Mouse (Mus musculus): ENCODE results near the gene Tnfrsf12a.
A peak's percentile ranks its signal among the peaks of the same experiment; 100 is the strongest.

The Tnfrsf12a gene

GRCm38 (mm10) chr17:23680336-23680735, 3.1 kb upstream of the Tnfrsf12a start:
- DNase-seq (ENCODE audit: low spot score), result no peak

GRCm38 (mm10) chr17:23679127-23679835, 2.0 kb upstream of the Tnfrsf12a start, which contains the start of gene Cldn6:
Cldn6 (plus strand) TSS chr17:23679249.
- no peak for DNase-seq (ENCODE audit: low spot score)

GRCm38 (mm10) chr17:23676473-23677031, 716 bp downstream of the Tnfrsf12a start:
- peak; percentile 84 for DNase-seq (ENCODE audit: low spot score)

- DNase-seq (ENCODE audit: low spot score), result peak; percentile 75
Measured at GRCm38 (mm10) chr17:23675564-23676281, 1.5 kb downstream of the Tnfrsf12a start.

- peak; percentile 77 for DNase-seq (ENCODE audit: low spot score)
Measured at GRCm38 (mm10) chr17:23675127-23675526, 2.1 kb downstream of the Tnfrsf12a start.

GRCm38 (mm10) chr17:23674271-23674952, 2.9 kb downstream of the Tnfrsf12a start:
- no peak for DNase-seq (ENCODE audit: low spot score)

- peak; percentile 95 for DNase-seq (ENCODE audit: low spot score)
Measured at GRCm38 (mm10) chr17:23673424-23674073, 3.7 kb downstream of the Tnfrsf12a start, which contains the start of the genes Hcfc1r1 and Thoc6. Hcfc1r1 (plus strand) TSS chr17:23673596. Thoc6 (minus strand) TSS chr17:23673882.

- DNase-seq (ENCODE audit: low spot score), result no peak
Measured at GRCm38 (mm10) chr17:23672761-23673160, 4.5 kb downstream of the Tnfrsf12a start.

GRCm38 (mm10) chr17:23671519-23671918, 5.7 kb downstream of the Tnfrsf12a start:
- DNase-seq (ENCODE audit: low spot score), result no peak

- no peak for DNase-seq (ENCODE audit: low spot score)
Measured at GRCm38 (mm10) chr17:23670516-23671074, 6.7 kb downstream of the Tnfrsf12a start.

GRCm38 (mm10) chr17:23665511-23665910, 11.8 kb downstream of the Tnfrsf12a start:
- peak; percentile 51 for DNase-seq (ENCODE audit: low spot score)

GRCm38 (mm10) chr17:23664556-23665021, 12.7 kb downstream of the Tnfrsf12a start:
- no peak for DNase-seq (ENCODE audit: low spot score)

- peak; percentile 70 for DNase-seq (ENCODE audit: low spot score)
Measured at GRCm38 (mm10) chr17:23661526-23661925, 15.7 kb downstream of the Tnfrsf12a start.

GRCm38 (mm10) chr17:23660876-23661200, 16.4 kb downstream of the Tnfrsf12a start:
- DNase-seq (ENCODE audit: low spot score), result no peak

GRCm38 (mm10) chr17:23660117-23660875, 17.0 kb downstream of the Tnfrsf12a start, which contains the start of gene Bicdl2:
Bicdl2 (plus strand) TSS chr17:23660506.
- DNase-seq (ENCODE audit: low spot score), result peak; percentile 82

- no peak for DNase-seq (ENCODE audit: low spot score)
Measured at GRCm38 (mm10) chr17:23658450-23658849, 18.8 kb downstream of the Tnfrsf12a start.

- no peak for DNase-seq (ENCODE audit: low spot score)
Measured at GRCm38 (mm10) chr17:23654410-23654809, 22.9 kb downstream of the Tnfrsf12a start.

- no peak for DNase-seq (ENCODE audit: low spot score)
Measured at GRCm38 (mm10) chr17:23654001-23654400, 23.3 kb downstream of the Tnfrsf12a start.

- no peak for DNase-seq (ENCODE audit: low spot score)
Measured at GRCm38 (mm10) chr17:23653324-23653723, 23.9 kb downstream of the Tnfrsf12a start.

- no peak for DNase-seq (ENCODE audit: low spot score)
Measured at GRCm38 (mm10) chr17:23651363-23651762, 25.9 kb downstream of the Tnfrsf12a start.

- no peak for DNase-seq (ENCODE audit: low spot score)
Measured at GRCm38 (mm10) chr17:23645894-23646293, 31.4 kb downstream of the Tnfrsf12a start.
